Mouse (Mus musculus) granulocyte monocyte progenitor cell, adult 5-6 weeks (primary cell): ENCODE results near the gene Vwa8. TPM values are rescaled to one million over a fixed set of nuclear protein-coding genes. Genes with fewer than 3 reads are reported as not detected.
A peak's percentile ranks its signal among the peaks of the same experiment; 100 is the strongest.

Experiments
- ATAC-seq: replicated peaks from 2 replicates; pipeline ENCODE4 v1.8.0; 2016; ENCODE audit warnings: mild to moderate bottlenecking, moderate TSS enrichment, inconsistent platforms; ENCODE audit not compliant: poor library complexity, severe bottlenecking
- total RNA-seq, 2 experiments: library from RNA; stranded (forward) in 1 of 2; stranded (reverse) in 1 of 2; fragments of 200-712, 200-1000 nt in 1 of 2; fragments of >200 nt in 1 of 2; fragmentation: Nextera tagmentation in 1 of 2; gene quantifications; 2 replicates each; pipeline ENCODE4 v1.2.3; 2014 to 2017

The Vwa8 gene
- total RNA-seq (2014; fragmentation: Nextera tagmentation) (18.5 and 23.2 TPM in 2 replicates), total RNA-seq (2017) (22.2 and 26.5 TPM in 2 replicates)

GRCm38 (mm10) chr14:78848941-78849911, at the start of gene Vwa8:
TSS of gene Vwa8 (plus strand) at chr14:78849052.
- peak; percentile 94 for ATAC-seq

- ATAC-seq: peak; percentile 22; the same call in 1 of the 2 replicates
These were observed 46.5 kb upstream of the Vwa8 start for GRCm38 (mm10) chr14:78802378-78802777.

- no peak for ATAC-seq
These were observed 44.9 kb upstream of the Vwa8 start for GRCm38 (mm10) chr14:78803924-78804323.

GRCm38 (mm10) chr14:78812896-78813295, 36.0 kb upstream of the Vwa8 start:
- no peak for ATAC-seq

GRCm38 (mm10) chr14:78816411-78816810, 32.4 kb upstream of the Vwa8 start:
- no peak for ATAC-seq

- ATAC-seq: no peak
These were observed 31.2 kb upstream of the Vwa8 start for GRCm38 (mm10) chr14:78817651-78818050.

GRCm38 (mm10) chr14:78818406-78818805, 30.4 kb upstream of the Vwa8 start:
- no peak for ATAC-seq

GRCm38 (mm10) chr14:78824013-78824412, 24.8 kb upstream of the Vwa8 start:
- ATAC-seq: no peak

- no peak for ATAC-seq
These were observed 24.3 kb upstream of the Vwa8 start for GRCm38 (mm10) chr14:78824507-78824906.

- no peak for ATAC-seq
These were observed 17.7 kb upstream of the Vwa8 start for GRCm38 (mm10) chr14:78831158-78831557.

- no peak for ATAC-seq
These were observed 904 bp upstream of the Vwa8 start for GRCm38 (mm10) chr14:78847948-78848347.

- ATAC-seq: no peak
These were observed 375 bp upstream of the Vwa8 start for GRCm38 (mm10) chr14:78848477-78848876.

GRCm38 (mm10) chr14:78849961-78850578, 1.2 kb downstream of the Vwa8 start:
- no peak for ATAC-seq

- ATAC-seq: no peak
These were observed 1.8 kb downstream of the Vwa8 start for GRCm38 (mm10) chr14:78850666-78851065.

- no peak for ATAC-seq
These were observed 2.5 kb downstream of the Vwa8 start for GRCm38 (mm10) chr14:78851366-78851765.

GRCm38 (mm10) chr14:78852401-78853246, 3.8 kb downstream of the Vwa8 start:
- no peak for ATAC-seq

GRCm38 (mm10) chr14:78861156-78861555, 12.3 kb downstream of the Vwa8 start:
- ATAC-seq: no peak

GRCm38 (mm10) chr14:78870036-78870435, 21.2 kb downstream of the Vwa8 start:
- ATAC-seq: no peak

- ATAC-seq: no peak
These were observed 28.3 kb downstream of the Vwa8 start for GRCm38 (mm10) chr14:78877176-78877575.

- no peak for ATAC-seq
These were observed 29.7 kb downstream of the Vwa8 start for GRCm38 (mm10) chr14:78878402-78879045.
